Mouse (Mus musculus): ENCODE data around the gene Slitrk6. TPM values are rescaled to one million over a fixed set of nuclear protein-coding genes. Genes with fewer than 3 reads are reported as not detected.

Slitrk6 gene
- not detected for polyA plus RNA-seq (2017; shearing (Covaris generic))

DNA sequence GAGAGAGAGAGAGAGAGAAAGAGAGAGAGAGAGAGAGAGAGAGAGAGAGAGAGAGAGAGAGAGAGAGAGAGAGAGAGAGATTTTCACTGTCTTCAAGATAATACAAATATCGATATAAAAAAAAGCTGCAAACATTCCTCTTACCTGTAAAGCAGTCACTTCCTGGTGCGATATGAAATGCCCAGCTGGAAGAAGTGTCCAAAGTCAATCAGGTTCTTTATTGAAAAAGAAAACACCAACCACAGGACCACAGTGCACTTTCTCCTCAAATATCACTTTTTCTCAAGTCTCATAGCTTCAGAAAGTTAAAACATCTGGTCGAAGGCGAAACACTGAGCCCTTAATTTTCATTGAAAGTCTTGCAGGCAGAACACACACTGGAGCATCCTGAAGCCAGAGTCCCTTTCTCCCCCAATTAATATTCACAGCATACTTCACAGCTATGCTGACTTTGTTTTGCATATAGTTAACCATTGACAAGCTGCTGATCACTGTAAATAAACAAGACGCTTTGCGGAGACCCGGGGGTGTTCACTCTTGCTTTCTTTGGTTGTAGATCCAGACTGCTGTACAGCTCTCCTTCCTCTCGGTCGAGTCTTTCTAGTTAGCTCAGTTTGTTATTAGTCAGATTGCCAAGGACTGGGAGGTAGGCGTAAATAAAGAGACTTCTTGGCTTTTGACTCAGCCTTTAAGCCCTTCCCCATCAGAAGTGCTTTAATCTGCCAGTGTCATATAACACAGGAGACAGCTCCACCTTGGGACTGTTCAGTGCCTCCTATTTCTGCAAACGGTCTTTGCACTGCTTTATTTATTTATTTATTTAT, at the start of gene Slitrk6:
TSS of gene Slitrk6 (minus strand) at position 666 of the 824 bp plus-strand sequence.

